Mouse (Mus musculus): ENCODE measurements around the gene H2-T24. TPM values are rescaled to one million over a fixed set of nuclear protein-coding genes. Genes with fewer than 3 reads are reported as not detected.

H2-T24 gene
- polyA plus RNA-seq, 1 experiment from 2014 or later = 1.8 TPM

MicroRNA genes within 50 kb of the gene (microRNA counts, 519-probe panel; counts per million panel counts)
- 1,749 counts per million, percentile 26 among the panel's probes with 10 or more counts for microRNA mmu-miR-877

Small RNA genes within 50 kb of the gene (microRNA-seq; reads per million reads assigned to microRNA genes)
- 59.2 reads per million, percentile 42 among the genes with 10 or more reads in this experiment for gene Mir877

Other genes starting within 250 kb of the H2-T24 start
- gene Ier3, start 198.9 kb downstream of the H2-T24 start, polyA plus RNA-seq (2015; fragmentation: Nextera tagmentation; extraction: Ambion mirVana) = 16.0 and 16.2 TPM in 2 replicates
- gene Flot1, start 197.3 kb downstream of the H2-T24 start, polyA plus RNA-seq (2015; fragmentation: Nextera tagmentation; extraction: Ambion mirVana) = 56.9 and 58.5 TPM in 2 replicates
- gene Tubb5, start 182.3 kb downstream of the H2-T24 start, polyA plus RNA-seq (2015; fragmentation: Nextera tagmentation; extraction: Ambion mirVana) = 559 and 622 TPM in 2 replicates
- gene Mdc1, start 179.0 kb downstream of the H2-T24 start, polyA plus RNA-seq (2015; fragmentation: Nextera tagmentation; extraction: Ambion mirVana) = 10.0 and 11.8 TPM in 2 replicates
- gene Nrm, start 159.2 kb downstream of the H2-T24 start, polyA plus RNA-seq (2015; fragmentation: Nextera tagmentation; extraction: Ambion mirVana) = 47.7 and 51.7 TPM in 2 replicates
- 19.3 and 19.4 TPM in 2 replicates for gene Ppp1r18, start 155.0 kb downstream of the H2-T24 start, polyA plus RNA-seq (2015; fragmentation: Nextera tagmentation; extraction: Ambion mirVana)
- gene Dhx16, start 140.7 kb downstream of the H2-T24 start, polyA plus RNA-seq (2015; fragmentation: Nextera tagmentation; extraction: Ambion mirVana) = 36.0 and 38.3 TPM in 2 replicates
- gene 2310061I04Rik, start 123.1 kb downstream of the H2-T24 start, polyA plus RNA-seq (2015; fragmentation: Nextera tagmentation; extraction: Ambion mirVana) = 29.1 and 30.1 TPM in 2 replicates
- gene Atat1, start 110.5 kb downstream of the H2-T24 start, polyA plus RNA-seq (2015; fragmentation: Nextera tagmentation; extraction: Ambion mirVana) = 43.4 and 45.4 TPM in 2 replicates
- gene Mrps18b, start 104.2 kb downstream of the H2-T24 start, polyA plus RNA-seq (2015; fragmentation: Nextera tagmentation; extraction: Ambion mirVana) = 133 and 145 TPM in 2 replicates
- gene Ppp1r10, start 104.1 kb downstream of the H2-T24 start, polyA plus RNA-seq (2015; fragmentation: Nextera tagmentation; extraction: Ambion mirVana) = 28.8 and 30.1 TPM in 2 replicates
- gene Abcf1, start 50.8 kb downstream of the H2-T24 start, polyA plus RNA-seq (2015; fragmentation: Nextera tagmentation; extraction: Ambion mirVana) = 88.5 and 90.2 TPM in 2 replicates
- gene Gnl1, start 40.7 kb downstream of the H2-T24 start, polyA plus RNA-seq (2015; fragmentation: Nextera tagmentation; extraction: Ambion mirVana) = 35.8 and 36.4 TPM in 2 replicates
- gene Prr3, start 40.3 kb downstream of the H2-T24 start, polyA plus RNA-seq (2015; fragmentation: Nextera tagmentation; extraction: Ambion mirVana) = 22.5 and 25.9 TPM in 2 replicates
- gene H2-T23, start 12.3 kb upstream of the H2-T24 start, polyA plus RNA-seq (2015; fragmentation: Nextera tagmentation; extraction: Ambion mirVana) = 17.7 and 19.4 TPM in 2 replicates
- gene H2-T22, start 22.2 kb upstream of the H2-T24 start, polyA plus RNA-seq (2015; fragmentation: Nextera tagmentation; extraction: Ambion mirVana) = 16.0 and 16.1 TPM in 2 replicates
- gene Gm6034, start 22.4 kb upstream of the H2-T24 start, polyA plus RNA-seq (2015; fragmentation: Nextera tagmentation; extraction: Ambion mirVana) = 0.86 and 1.2 TPM in 2 replicates
- gene Gm11127, start 37.8 kb upstream of the H2-T24 start, polyA plus RNA-seq (2015; fragmentation: Nextera tagmentation; extraction: Ambion mirVana) = 7.2 and 11.9 TPM in 2 replicates
- gene Gm19684, start 101.1 kb upstream of the H2-T24 start, polyA plus RNA-seq (2015; fragmentation: Nextera tagmentation; extraction: Ambion mirVana) = 0.29 and 0.36 TPM in 2 replicates
- gene Gm7030, start 108.9 kb upstream of the H2-T24 start, polyA plus RNA-seq (2015; fragmentation: Nextera tagmentation; extraction: Ambion mirVana) = 1.4 and 2.1 TPM in 2 replicates
- gene Gm8909, start 148.0 kb upstream of the H2-T24 start, polyA plus RNA-seq (2015; fragmentation: Nextera tagmentation; extraction: Ambion mirVana) = 1.9 and 3.5 TPM in 2 replicates
- 42.3 and 46.9 TPM in 2 replicates for gene H2-T3, start 169.7 kb upstream of the H2-T24 start, polyA plus RNA-seq (2015; fragmentation: Nextera tagmentation; extraction: Ambion mirVana)
- gene Rpp21, start 237.5 kb upstream of the H2-T24 start, polyA plus RNA-seq (2015; fragmentation: Nextera tagmentation; extraction: Ambion mirVana) = 129 and 139 TPM in 2 replicates

Data from intestine, embryonic 16.5 days (tissue).